Mouse (Mus musculus) Muller cell, postnatal 12 days (primary cell): ENCODE results near the gene Olfr798.

ENCODE experiments used
- DNase-seq: peaks from one replicate; pipeline ENCODE4 v3.0.0-alpha.2; 2015; ENCODE audit errors: inconsistent ontology term

Gene Olfr798

GRCm38 (mm10) chr10:129627834-129628233 is at the start of gene Olfr798:
Gene Olfr798, minus strand, starts transcription at chr10:129627934.
- DNase-seq, result no peak

DNA sequence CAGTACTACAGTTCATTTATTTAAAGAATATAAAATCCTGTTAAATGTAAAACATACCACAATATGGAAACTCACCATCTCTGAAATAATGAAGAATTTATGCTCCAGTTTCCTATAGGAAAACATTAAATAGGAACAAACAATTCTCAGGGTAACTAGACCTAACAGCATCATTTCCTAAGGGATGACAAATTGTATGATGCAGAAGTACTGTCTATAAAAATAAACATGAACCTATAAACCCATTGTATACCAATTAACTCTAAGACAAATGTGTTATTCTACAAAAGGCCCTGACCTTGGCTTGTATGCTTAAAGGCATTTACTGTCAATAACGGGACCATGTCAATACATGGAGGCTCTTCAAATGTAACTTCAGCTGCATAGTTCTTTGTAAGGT is 46.0 kb upstream of the Olfr798 start, which contains the start of gene Olfr801:
Gene Olfr801, minus strand, starts transcription at position 101 of the 400 bp plus-strand sequence.
- no peak for DNase-seq

DNA sequence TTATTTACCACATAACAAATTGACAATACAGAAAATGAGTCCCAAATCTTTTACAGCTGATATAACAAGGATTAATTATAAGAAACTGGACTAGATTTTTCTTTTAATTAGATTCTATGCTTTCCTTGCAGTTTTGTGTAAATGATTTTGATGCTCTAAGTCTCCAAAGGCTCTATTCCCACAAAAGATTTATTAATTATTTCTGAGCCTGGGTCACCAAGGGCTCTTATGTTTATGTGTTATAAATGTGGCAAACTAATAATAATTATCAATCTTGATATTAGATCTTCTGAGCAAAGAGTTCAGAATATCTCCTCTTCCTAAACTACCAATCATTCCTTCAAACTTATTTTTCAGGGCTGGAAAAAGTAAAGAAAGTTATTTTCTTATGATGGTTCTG is 29.7 kb upstream of the Olfr798 start, which contains the start of gene Olfr800:
Gene Olfr800, plus strand, starts transcription at position 301 of the 400 bp plus-strand sequence.
- no peak for DNase-seq

DNA sequence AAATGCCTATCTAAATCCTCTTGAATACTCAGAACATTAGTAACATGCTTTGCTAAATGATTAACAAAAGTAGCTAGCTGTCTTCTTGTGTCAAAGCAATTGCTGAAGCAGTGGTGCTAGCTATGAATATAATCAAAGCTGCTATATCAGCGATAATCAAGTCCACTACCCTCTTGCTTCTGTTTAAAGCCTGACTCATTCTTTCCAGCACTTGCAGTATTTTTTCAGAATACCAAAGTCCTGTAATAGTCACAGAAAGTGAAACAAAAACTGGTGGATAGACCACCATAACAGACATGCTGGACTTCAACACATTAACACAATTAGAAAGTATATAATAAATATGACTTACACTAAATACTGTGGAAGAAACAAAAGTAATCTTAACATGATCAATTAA is 24.0 kb upstream of the Olfr798 start:
- DNase-seq, result no peak

GRCm38 (mm10) chr10:129637184-129637583 is 9.4 kb upstream of the Olfr798 start, which contains the start of gene Olfr799:
Gene Olfr799, plus strand, starts transcription at chr10:129637484.
- DNase-seq, result no peak

DNA sequence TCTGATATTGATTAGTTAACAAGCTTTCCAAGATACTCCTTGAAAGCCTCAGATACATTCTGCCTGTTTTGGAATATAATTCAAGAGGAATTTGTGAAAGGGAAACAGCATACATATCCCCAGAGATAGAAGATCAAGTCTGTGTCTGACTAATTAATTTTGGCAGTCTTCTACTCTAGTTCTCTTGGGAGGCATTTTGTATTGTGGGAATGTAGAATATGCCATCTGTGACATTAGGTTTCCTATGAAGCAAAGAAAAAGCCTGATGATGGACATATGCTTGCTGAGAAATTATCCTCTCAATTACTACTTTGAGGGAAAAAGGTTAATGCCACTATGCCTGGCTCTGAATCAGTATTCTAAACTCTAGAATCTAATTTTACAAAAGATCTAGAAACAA is 4.5 kb downstream of the Olfr798 start:
- no peak for DNase-seq

DNA sequence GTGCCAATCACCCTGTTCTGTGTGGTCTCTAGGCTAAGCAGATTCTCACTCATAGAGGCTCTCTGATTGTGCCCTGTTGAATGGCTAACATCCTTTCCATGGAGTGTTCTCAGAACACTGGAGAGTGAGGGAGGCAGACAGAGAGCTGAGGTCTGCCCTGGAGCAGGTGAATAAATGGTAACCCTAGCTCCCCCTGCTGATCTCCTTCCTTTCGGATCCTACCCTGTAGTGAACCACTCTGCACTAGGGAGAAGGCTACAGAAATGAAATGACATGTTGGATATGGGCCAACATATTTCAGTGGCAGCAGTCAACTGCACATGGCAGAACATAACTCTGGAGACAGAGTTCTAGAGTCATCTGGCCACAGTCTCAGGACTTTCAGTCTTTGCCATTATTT is 6.0 kb downstream of the Olfr798 start:
- no peak for DNase-seq

- DNase-seq, result no peak
Measured at GRCm38 (mm10) chr10:129612470-129612869, 15.3 kb downstream of the Olfr798 start, which contains the start of gene Olfr796. Gene Olfr796, minus strand, starts transcription at chr10:129612570.

GRCm38 (mm10) chr10:129577066-129577465 is 50.7 kb downstream of the Olfr798 start:
- DNase-seq, result no peak
